Mouse (Mus musculus): ENCODE data around the gene Il6st.

DNA sequence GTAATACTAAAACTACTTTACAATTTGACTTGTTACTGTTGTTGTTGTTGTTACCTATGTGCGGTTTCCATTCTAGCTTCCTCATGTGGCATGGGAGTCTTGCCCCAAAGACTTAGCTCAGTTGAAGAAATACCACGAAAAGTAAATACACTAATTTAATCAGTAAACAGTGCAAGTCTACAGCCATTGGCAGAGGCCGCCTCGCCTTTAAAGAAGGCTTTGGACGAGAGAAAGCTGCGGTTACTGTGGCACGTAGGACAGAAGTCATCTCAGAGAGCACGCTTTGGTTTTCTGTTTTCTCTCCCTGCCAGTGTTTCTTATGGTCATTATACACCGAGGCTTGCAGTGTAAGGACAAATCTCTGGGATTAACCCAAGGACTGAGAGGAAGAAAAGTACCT lies 36.6 kb downstream of the Il6st start:
- TF ChIP-seq CTCF (IDR thresholded peaks at IDR 0.05; ENCODE audit: insufficient read depth, low read depth, low read length), result no peak
- TF ChIP-seq POLR2A (IDR thresholded peaks at IDR 0.05; ENCODE audit: insufficient read depth, low read depth, low read length), result no peak
